Mouse (Mus musculus): Measurements from ENCODE around the gene Leprot.

DNA sequence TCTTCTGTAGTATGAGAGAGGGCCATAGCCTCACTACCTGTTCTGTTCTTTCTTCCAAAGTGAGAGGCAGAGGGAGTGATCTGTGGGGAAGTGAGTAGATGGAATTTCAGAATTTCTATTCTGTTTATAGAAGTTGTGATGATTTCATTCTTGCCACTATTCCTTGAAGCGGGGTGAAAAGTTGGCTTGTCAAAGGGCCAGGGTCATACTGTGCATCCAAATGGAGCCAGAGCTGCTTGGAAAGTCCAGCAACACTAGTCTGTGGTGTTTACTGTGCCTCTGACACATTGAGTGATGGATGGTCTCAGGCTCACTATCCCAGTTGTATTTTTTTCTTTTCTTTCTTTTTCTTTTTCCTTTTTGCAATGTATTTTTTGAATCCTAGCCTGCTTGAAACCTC, 51.9 kb downstream of the Leprot start:
- TF ChIP-seq POLR2A (IDR thresholded peaks at IDR 0.05; ENCODE audit: borderline replicate concordance, control insufficient read depth, low read depth, low read length) (no peak), CTCF (IDR thresholded peaks at IDR 0.05; ENCODE audit: control insufficient read depth, insufficient read depth, low read length) (no peak)

Measured in bone marrow, adult 2 months (tissue).